Mouse (Mus musculus) mature B cell (primary cell): ENCODE results near the gene Arl8a.

Experiments used
- in situ Hi-C: fragments of 300-500 bp; cut with MboI; formaldehyde crosslinking; loops from 2 replicates; pipeline ENCODE4 v1.14.3; 2019

Arl8a gene

DNA sequence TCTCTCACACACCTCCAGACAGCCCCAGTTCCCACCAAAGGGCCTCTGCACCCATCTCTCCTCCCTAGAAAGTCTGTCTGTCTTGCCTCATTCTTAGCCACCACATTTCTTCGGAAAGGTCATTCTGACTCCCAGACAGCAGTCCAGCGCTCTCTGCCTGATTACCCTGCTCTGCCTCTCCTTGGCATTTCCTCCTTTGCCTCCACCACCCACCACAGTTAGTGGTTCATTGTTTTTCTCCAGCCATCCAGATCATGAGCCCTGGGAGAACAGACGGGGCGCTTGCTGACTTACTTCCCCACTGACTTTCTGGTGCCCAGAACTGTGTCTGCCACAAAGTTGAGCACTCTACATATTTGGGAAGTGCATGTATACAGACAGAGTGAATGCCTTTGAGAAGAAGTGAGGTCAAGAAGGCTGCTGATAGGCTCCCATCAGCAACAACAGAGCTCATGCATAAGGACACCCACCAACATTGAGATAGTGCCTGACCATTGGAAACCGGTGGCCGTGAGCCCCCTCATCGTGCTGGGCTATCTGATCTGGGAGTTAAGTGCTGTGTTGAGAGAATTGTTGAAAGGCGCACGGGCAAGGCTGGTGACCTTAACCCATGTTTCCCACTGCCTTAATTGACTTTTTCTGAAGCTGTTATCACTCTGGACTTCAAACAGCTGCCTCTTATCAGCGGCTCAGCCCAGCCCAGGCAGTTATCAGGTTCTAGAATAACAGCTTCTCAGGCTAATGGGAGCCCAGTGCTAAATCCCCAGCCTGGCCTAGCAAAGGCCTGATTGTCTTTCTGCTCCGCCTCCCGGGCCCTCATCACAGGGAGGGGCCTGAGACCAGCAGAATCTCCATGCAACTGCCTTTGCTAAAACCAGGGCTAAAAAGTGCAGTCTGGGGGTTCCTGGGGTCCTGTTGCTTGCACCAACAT is 57.8 kb downstream of the Arl8a start:
- in situ Hi-C loops = no loop called here

DNA sequence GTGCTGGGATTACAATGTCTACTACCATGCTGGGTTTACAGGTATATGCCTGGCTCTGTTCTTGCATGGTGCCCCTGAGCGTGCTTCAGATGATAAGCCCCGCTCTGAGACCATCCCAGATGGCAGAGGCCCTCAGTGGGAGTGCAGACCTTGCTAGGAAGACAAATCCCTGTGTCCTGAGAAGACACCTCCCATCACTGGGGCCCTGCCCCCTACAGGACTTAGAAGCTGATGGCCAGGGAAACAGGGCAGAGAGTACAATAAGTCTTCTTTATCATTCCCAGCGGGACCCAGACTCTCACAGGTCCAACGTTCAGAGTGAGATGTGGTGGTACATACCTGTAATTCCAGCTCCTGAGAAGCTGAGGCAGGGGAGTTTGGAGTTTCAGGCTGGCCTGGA is 58.6 kb downstream of the Arl8a start:
- in situ Hi-C loops = no loop called here
